Mouse (Mus musculus) liver, embryonic 15.5 days (tissue): ENCODE measurements around the gene Jdp2. TPM values are rescaled to one million over a fixed set of nuclear protein-coding genes. Genes with fewer than 3 reads are reported as not detected.

Source experiments
- ATAC-seq: fragments of 200-750 bp; cut with Nextera tagmentation; 2 replicates; pipeline ENCODE4 v1.8.0; 2017; ENCODE audit warnings: moderate number of reproducible peaks, mild to moderate bottlenecking, moderate library complexity; ENCODE audit not compliant: insufficient read depth
- H3K27ac ChIP-seq: fragments of 300-500 bp; sonication (generic); replicated peaks from 2 replicates; pipeline ENCODE4 v1.5.1; 2015; ENCODE audit warnings: mild to moderate bottlenecking, inconsistent platforms
- H3K27me3 ChIP-seq: fragments of 300-500 bp; sonication (generic); 2 replicates; pipeline ENCODE4 v1.6.1; 2015; ENCODE audit warnings: mild to moderate bottlenecking, inconsistent platforms
- H3K36me3 ChIP-seq: fragments of 300-500 bp; sonication (generic); replicated peaks from 2 replicates; pipeline ENCODE4 v1.6.1; 2015; ENCODE audit warnings: moderate library complexity, mild to moderate bottlenecking, inconsistent platforms
- H3K4me1 ChIP-seq: fragments of 300-500 bp; sonication (generic); replicated peaks from 2 replicates; pipeline ENCODE4 v1.6.1; 2015; ENCODE audit warnings: inconsistent platforms
- H3K4me2 ChIP-seq: fragments of 300-500 bp; sonication (generic); 2 replicates; pipeline ENCODE4 v1.6.1; 2015; ENCODE audit warnings: moderate library complexity, mild to moderate bottlenecking, inconsistent platforms
- H3K4me3 ChIP-seq: fragments of 300-500 bp; sonication (generic); replicated peaks from 2 replicates; pipeline ENCODE4 v1.5.1; 2015; ENCODE audit warnings: mild to moderate bottlenecking, inconsistent platforms
- H3K9ac ChIP-seq: fragments of 300-500 bp; sonication (generic); 2 replicates; pipeline ENCODE4 v1.6.1; 2015; ENCODE audit warnings: moderate library complexity, mild to moderate bottlenecking, inconsistent platforms
- H3K9me3 ChIP-seq: fragments of 300-500 bp; sonication (generic); replicated peaks from 2 replicates; pipeline ENCODE4 v1.6.1; 2016; ENCODE audit warnings: inconsistent platforms
- WGBS: fragments of 180-500 bp; shearing (Covaris S2); methylation state at CpG from one replicate; pipeline ENCODE4 v1.1.7; 2015; ENCODE audit warnings: mixed read lengths; ENCODE audit not compliant: insufficient replicate concordance; 5-methylcytosine and 5-hydroxymethylcytosine counted together
- polyA plus RNA-seq: library from polyadenylated mRNA; unstranded; fragments of >200 nt; fragmentation: Nextera tagmentation; extraction: Ambion mirVana; gene quantifications from 2 replicates; pipeline ENCODE4 v1.2.1, GENCODE M21; 2015

Gene Jdp2
- polyA plus RNA-seq, 1 experiment from 2014 or later: 0.10 TPM

GRCm38 (mm10) chr12:85619898-85620443 lies 21.1 kb downstream of the Jdp2 start:
- Histone ChIP-seq H3K27me3 (no peaks in the 10 kb centered on the region), H3K9ac (no peak overlapping the region), H3K4me1 (peaks cover 8% of the 10 kb centered on the region; the same call in 1 of the 2 replicates), H3K4me3 (no peak overlapping the region), H3K4me2 (no peak overlapping the region), H3K9me3 (no peaks in the 10 kb centered on the region), H3K27ac (no peak overlapping the region), H3K36me3 (no peaks in the 10 kb centered on the region)
- ATAC-seq: no peak
- 68% methylated on average over 11 of the region's 11 CpGs for WGBS

GRCm38 (mm10) chr12:85621027-85621426 lies 22.2 kb downstream of the Jdp2 start:
- Histone ChIP-seq H3K36me3 (no peaks in the 10 kb centered on the region), H3K4me1 (peaks cover 8% of the 10 kb centered on the region; the same call in 1 of the 2 replicates), H3K27ac (no peak overlapping the region), H3K27me3 (no peaks in the 10 kb centered on the region), H3K9ac (no peak overlapping the region), H3K4me2 (no peak overlapping the region), H3K4me3 (no peak overlapping the region), H3K9me3 (no peaks in the 10 kb centered on the region)
- ATAC-seq: no peak
- WGBS: 72% methylated on average over 6 of the region's 6 CpGs

- no peaks in the 10 kb centered on the region for H3K9me3 ChIP-seq
- no peak overlapping the region for H3K4me3 ChIP-seq
- 84% methylated on average over 4 of the region's 4 CpGs for WGBS
- no peak overlapping the region for H3K4me2 ChIP-seq
- ATAC-seq: no peak
- H3K9ac ChIP-seq: no peak overlapping the region
- H3K27me3 ChIP-seq: no peaks in the 10 kb centered on the region
- H3K27ac ChIP-seq: no peak overlapping the region
- H3K36me3 ChIP-seq: no peaks in the 10 kb centered on the region
- H3K4me1 ChIP-seq: peaks cover 8% of the 10 kb centered on the region; the same call in 1 of the 2 replicates
Observed at GRCm38 (mm10) chr12:85621673-85622072, 22.8 kb downstream of the Jdp2 start.

- WGBS: 42% methylated on average over 3 of the region's 3 CpGs
Observed at GRCm38 (mm10) chr12:85623711-85624110, 24.9 kb downstream of the Jdp2 start.

GRCm38 (mm10) chr12:85624652-85625051 lies 25.8 kb downstream of the Jdp2 start:
- H3K27ac ChIP-seq: no peak overlapping the region
- no peak overlapping the region for H3K4me3 ChIP-seq
- no peaks in the 10 kb centered on the region for H3K36me3 ChIP-seq
- 46% methylated on average over 7 of the region's 7 CpGs for WGBS
- no peak overlapping the region for H3K4me2 ChIP-seq
- H3K4me1 ChIP-seq: peaks cover 8% of the 10 kb centered on the region; the same call in 1 of the 2 replicates
- H3K9ac ChIP-seq: no peak overlapping the region
- H3K27me3 ChIP-seq: no peaks in the 10 kb centered on the region
- H3K9me3 ChIP-seq: no peaks in the 10 kb centered on the region
- no peak for ATAC-seq

More at GRCm38 (mm10) chr12:85623711-85624110, 24.9 kb downstream of the Jdp2 start:
- H3K9me3 ChIP-seq: no peaks in the 10 kb centered on the region
- no peaks in the 10 kb centered on the region for H3K27me3 ChIP-seq
- no peak overlapping the region for H3K9ac ChIP-seq
- no peaks in the 10 kb centered on the region for H3K36me3 ChIP-seq
- peaks cover 8% of the 10 kb centered on the region; the same call in 1 of the 2 replicates for H3K4me1 ChIP-seq
- ATAC-seq: peak; percentile 65
- no peak overlapping the region for H3K27ac ChIP-seq
- no peak overlapping the region for H3K4me2 ChIP-seq
- no peak overlapping the region for H3K4me3 ChIP-seq

GRCm38 (mm10) chr12:85625852-85626251 lies 27.0 kb downstream of the Jdp2 start:
- H3K36me3 ChIP-seq: no peaks in the 10 kb centered on the region
- H3K4me1 ChIP-seq: peaks cover 8% of the 10 kb centered on the region; the same call in 1 of the 2 replicates
- H3K4me3 ChIP-seq: no peak overlapping the region
- H3K9me3 ChIP-seq: no peaks in the 10 kb centered on the region
- 57% methylated on average over 5 of the region's 5 CpGs for WGBS
- ATAC-seq: no peak
- no peaks in the 10 kb centered on the region for H3K27me3 ChIP-seq
- H3K27ac ChIP-seq: no peak overlapping the region
- no peak overlapping the region for H3K9ac ChIP-seq
- no peak overlapping the region for H3K4me2 ChIP-seq

- Histone ChIP-seq H3K4me1 (no peaks in the 10 kb centered on the region), H3K27ac (no peak overlapping the region), H3K9me3 (no peaks in the 10 kb centered on the region), H3K4me3 (no peak overlapping the region), H3K27me3 (no peaks in the 10 kb centered on the region), H3K36me3 (no peaks in the 10 kb centered on the region), H3K4me2 (no peak overlapping the region), H3K9ac (no peak overlapping the region)
- WGBS: 36% methylated on average over 21 of the region's 21 CpGs
- ATAC-seq: no peak
Observed at GRCm38 (mm10) chr12:85629661-85630481, 31.0 kb downstream of the Jdp2 start.

- Histone ChIP-seq H3K9ac (no peak overlapping the region), H3K27ac (no peak overlapping the region), H3K4me1 (no peaks in the 10 kb centered on the region), H3K4me3 (no peak overlapping the region), H3K9me3 (no peaks in the 10 kb centered on the region), H3K4me2 (no peak overlapping the region), H3K27me3 (no peaks in the 10 kb centered on the region), H3K36me3 (no peaks in the 10 kb centered on the region)
- ATAC-seq: no peak
- WGBS: 45% methylated on average over 4 of the region's 4 CpGs
Observed at GRCm38 (mm10) chr12:85631196-85631595, 32.4 kb downstream of the Jdp2 start.

GRCm38 (mm10) chr12:85632321-85632720 lies 33.5 kb downstream of the Jdp2 start:
- no peak overlapping the region for H3K4me2 ChIP-seq
- no peaks in the 10 kb centered on the region for H3K9me3 ChIP-seq
- no peaks in the 10 kb centered on the region for H3K4me1 ChIP-seq
- no peaks in the 10 kb centered on the region for H3K27me3 ChIP-seq
- no peak overlapping the region for H3K9ac ChIP-seq
- no peak overlapping the region for H3K4me3 ChIP-seq
- no peaks in the 10 kb centered on the region for H3K36me3 ChIP-seq
- no peak overlapping the region for H3K27ac ChIP-seq
- no peak for ATAC-seq
- 80% methylated on average over 10 of the region's 10 CpGs for WGBS

- WGBS: 53% methylated on average over 9 of the region's 9 CpGs
- H3K27ac ChIP-seq: no peak overlapping the region
- no peak for ATAC-seq
- H3K4me2 ChIP-seq: no peak overlapping the region
- no peaks in the 10 kb centered on the region for H3K9me3 ChIP-seq
- no peaks in the 10 kb centered on the region for H3K4me1 ChIP-seq
- H3K4me3 ChIP-seq: no peak overlapping the region
- no peaks in the 10 kb centered on the region for H3K36me3 ChIP-seq
- H3K9ac ChIP-seq: no peak overlapping the region
- no peaks in the 10 kb centered on the region for H3K27me3 ChIP-seq
Observed at GRCm38 (mm10) chr12:85637932-85638331, 39.1 kb downstream of the Jdp2 start.

- WGBS: 72% methylated on average over 20 of the region's 20 CpGs
- no peak overlapping the region for H3K4me3 ChIP-seq
- no peak overlapping the region for H3K9ac ChIP-seq
- ATAC-seq: no peak
- no peaks in the 10 kb centered on the region; the same call in 1 of the 2 replicates for H3K4me1 ChIP-seq
- no peaks in the 10 kb centered on the region for H3K9me3 ChIP-seq
- no peak overlapping the region for H3K4me2 ChIP-seq
- H3K27me3 ChIP-seq: no peaks in the 10 kb centered on the region
- no peak overlapping the region for H3K27ac ChIP-seq
- no peaks in the 10 kb centered on the region for H3K36me3 ChIP-seq
Observed at GRCm38 (mm10) chr12:85638541-85639325, 39.9 kb downstream of the Jdp2 start.
